Mouse (Mus musculus) spleen, adult 18-20 months (tissue): Measurements from ENCODE around the gene Tex46.

Source experiments
- DNase-seq, 2 experiments: peaks; one replicate each; pipeline ENCODE4 v3.0.0; 2022; ENCODE audit warnings: mixed read lengths in 2 of 2

The Tex46 gene

GRCm38 (mm10) chr4:136610387-136610856 is at the start of gene Tex46:
Gene Tex46 (plus strand): TSS chr4:136610437.
- DNase-seq, result no peak

GRCm38 (mm10) chr4:136562755-136563154 is 47.5 kb upstream of the Tex46 start:
- no peak for DNase-seq

- no peak for DNase-seq
Observed at GRCm38 (mm10) chr4:136568629-136569028, 41.6 kb upstream of the Tex46 start.

GRCm38 (mm10) chr4:136569998-136570397 is 40.2 kb upstream of the Tex46 start:
- DNase-seq, result no peak

GRCm38 (mm10) chr4:136581885-136582284 is 28.4 kb upstream of the Tex46 start:
- DNase-seq, result no peak

- no peak for DNase-seq
Observed at GRCm38 (mm10) chr4:136587221-136587827, 22.9 kb upstream of the Tex46 start.

GRCm38 (mm10) chr4:136588003-136588402 is 22.2 kb upstream of the Tex46 start:
- no peak for DNase-seq

- DNase-seq, result no peak
Observed at GRCm38 (mm10) chr4:136592111-136592510, 18.1 kb upstream of the Tex46 start.

- no peak for DNase-seq
Observed at GRCm38 (mm10) chr4:136594006-136594405, 16.2 kb upstream of the Tex46 start.

- no peak for DNase-seq
Observed at GRCm38 (mm10) chr4:136595221-136595620, 15.0 kb upstream of the Tex46 start.

- DNase-seq, result no peak
Observed at GRCm38 (mm10) chr4:136598268-136598876, 11.9 kb upstream of the Tex46 start.

GRCm38 (mm10) chr4:136599869-136600268 is 10.4 kb upstream of the Tex46 start:
- DNase-seq, result no peak

- no peak for DNase-seq
Observed at GRCm38 (mm10) chr4:136600536-136600935, 9.7 kb upstream of the Tex46 start.

GRCm38 (mm10) chr4:136601476-136601875 is 8.8 kb upstream of the Tex46 start:
- peak in 1 of 2 experiments; percentile 18 for DNase-seq

- DNase-seq, result peak in 1 of 2 experiments; percentile 17
Observed at GRCm38 (mm10) chr4:136602018-136602554, 8.2 kb upstream of the Tex46 start.

- peak; percentile 87 to 96 for DNase-seq
Observed at GRCm38 (mm10) chr4:136602568-136602967, 7.7 kb upstream of the Tex46 start, which contains the start of gene Kdm1a. Gene Kdm1a (minus strand): TSS chr4:136602723.

- DNase-seq, result no peak
Observed at GRCm38 (mm10) chr4:136605756-136606485, 4.3 kb upstream of the Tex46 start.

- no peak for DNase-seq
Observed at GRCm38 (mm10) chr4:136613657-136614056, 3.4 kb downstream of the Tex46 start.

- no peak for DNase-seq
Observed at GRCm38 (mm10) chr4:136621336-136621735, 11.1 kb downstream of the Tex46 start.

GRCm38 (mm10) chr4:136621956-136622355 is 11.7 kb downstream of the Tex46 start:
- DNase-seq, result no peak

GRCm38 (mm10) chr4:136622388-136622787 is 12.2 kb downstream of the Tex46 start, which contains the start of gene Lactbl1:
Gene Lactbl1 (plus strand): TSS chr4:136622621.
- DNase-seq, result no peak

- peak in 1 of 2 experiments; percentile 31 for DNase-seq
Observed at GRCm38 (mm10) chr4:136626590-136626989, 16.4 kb downstream of the Tex46 start.

- DNase-seq, result no peak
Observed at GRCm38 (mm10) chr4:136631237-136631994, 21.2 kb downstream of the Tex46 start.
